Mouse (Mus musculus): ENCODE measurements around the gene Slc16a6.

Slc16a6 gene

GRCm38 (mm10) chr11:109487111-109487510 is 13.7 kb upstream of the Slc16a6 start:
- DNase-seq (ENCODE audit: low spot score), result no peak

DNA sequence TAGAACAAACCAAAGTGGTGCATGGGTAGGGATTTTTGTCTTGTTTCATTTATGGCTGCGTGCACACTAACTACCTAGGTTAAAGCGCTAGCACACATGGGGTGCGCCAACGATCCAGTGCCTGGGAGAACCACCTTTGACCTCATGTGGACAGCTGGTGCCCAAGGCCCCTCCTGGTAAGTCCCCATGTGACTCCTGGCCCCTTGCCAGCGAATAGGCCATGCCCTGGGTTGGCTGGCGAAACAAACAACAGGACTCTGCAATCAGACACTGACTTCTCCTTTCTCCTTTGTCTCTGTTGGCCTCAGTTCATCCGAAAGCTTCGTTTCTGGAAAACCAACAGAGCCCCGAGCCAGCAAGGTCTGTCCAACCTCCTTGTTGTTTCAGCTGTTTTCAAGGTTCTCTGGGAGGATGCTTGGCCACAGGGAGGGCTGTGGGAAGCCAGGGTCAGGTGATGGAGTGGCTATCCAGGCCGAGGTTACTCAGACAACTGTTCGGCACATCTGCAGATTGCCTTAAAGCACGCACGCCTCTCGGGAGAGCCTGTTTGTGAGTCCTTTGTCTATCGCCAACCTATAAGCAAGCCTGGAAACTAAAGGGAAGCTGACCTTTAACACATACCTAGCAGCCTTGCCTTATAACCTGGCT is 12.1 kb upstream of the Slc16a6 start:
- peak; percentile 63 for DNase-seq (ENCODE audit: low spot score)

DNA sequence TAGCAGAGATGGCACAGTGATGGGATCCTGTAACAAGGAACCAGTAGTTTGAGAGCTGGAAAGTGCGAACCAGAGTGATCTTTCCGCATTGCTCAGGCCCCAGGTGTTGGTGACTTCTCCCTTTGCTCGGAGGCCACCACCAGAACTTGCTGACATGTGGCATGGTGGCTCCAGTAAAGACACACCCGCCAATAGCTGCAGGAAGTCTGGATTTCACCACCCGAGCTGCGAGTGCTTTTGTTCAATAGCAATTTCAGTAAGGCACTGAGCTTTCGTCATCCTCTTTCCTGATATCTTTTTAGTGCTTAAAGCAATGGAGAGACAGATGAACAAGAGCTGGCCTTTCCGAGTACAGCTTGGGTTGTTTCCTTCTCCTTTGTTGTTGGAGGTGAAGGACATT is 7.0 kb upstream of the Slc16a6 start:
- DNase-seq (ENCODE audit: low spot score), result no peak

GRCm38 (mm10) chr11:109479575-109480285 is 6.3 kb upstream of the Slc16a6 start:
- no peak for DNase-seq (ENCODE audit: low spot score)

- no peak for DNase-seq (ENCODE audit: low spot score)
Observed at GRCm38 (mm10) chr11:109477606-109478380, 4.4 kb upstream of the Slc16a6 start.

DNA sequence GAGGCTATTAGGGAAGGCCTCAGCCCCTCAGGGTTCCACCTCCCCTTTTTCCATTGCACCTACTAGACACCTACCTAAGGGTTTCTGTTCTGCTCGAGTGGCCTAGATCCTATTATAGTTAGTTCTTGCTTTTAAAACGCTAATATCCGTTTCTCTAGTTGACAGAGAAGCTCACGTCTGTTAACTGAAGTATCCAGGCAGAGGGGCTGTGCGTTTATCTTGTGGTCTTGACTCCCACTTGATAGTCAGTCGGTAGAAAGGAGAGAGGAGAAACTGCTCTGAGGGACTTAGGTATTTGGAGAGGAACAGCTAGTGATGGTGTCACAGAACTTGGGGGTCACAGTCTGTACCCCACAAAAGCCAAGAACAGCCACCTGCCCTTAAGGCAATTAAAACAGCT is 3.3 kb upstream of the Slc16a6 start:
- DNase-seq (ENCODE audit: low spot score), result no peak

GRCm38 (mm10) chr11:109476241-109476640 is 2.8 kb upstream of the Slc16a6 start:
- DNase-seq (ENCODE audit: low spot score), result no peak

- no peak for DNase-seq (ENCODE audit: low spot score)
Observed at GRCm38 (mm10) chr11:109475717-109476116, 2.3 kb upstream of the Slc16a6 start.

DNA sequence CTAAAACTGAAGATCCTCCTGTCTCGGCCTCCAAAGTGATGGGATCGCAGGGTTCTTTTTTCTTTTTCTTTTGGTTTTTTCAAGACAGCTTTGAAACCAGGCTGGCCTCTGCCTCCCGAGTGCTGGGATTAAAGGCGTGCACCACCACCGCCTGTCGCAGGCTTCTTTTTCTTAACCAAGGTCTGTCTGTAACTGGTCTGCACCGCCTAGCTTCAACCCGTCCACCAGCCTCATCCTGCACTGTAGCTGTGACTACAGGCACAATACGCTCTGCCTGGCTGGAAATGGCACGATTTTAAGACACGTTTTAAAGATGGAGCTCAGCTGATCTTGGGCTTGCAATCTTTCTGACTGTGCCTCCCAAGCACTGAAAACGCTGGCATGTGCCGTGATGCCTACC is 1.4 kb upstream of the Slc16a6 start:
- DNase-seq (ENCODE audit: low spot score), result no peak

- DNase-seq (ENCODE audit: low spot score), result no peak
Observed at GRCm38 (mm10) chr11:109474086-109474742, 816 bp upstream of the Slc16a6 start.

- no peak for DNase-seq (ENCODE audit: low spot score)
Observed at GRCm38 (mm10) chr11:109472821-109473170, 602 bp downstream of the Slc16a6 start.

- DNase-seq (ENCODE audit: low spot score), result no peak
Observed at GRCm38 (mm10) chr11:109472171-109472691, 1.2 kb downstream of the Slc16a6 start.

GRCm38 (mm10) chr11:109470921-109471861 is 2.2 kb downstream of the Slc16a6 start:
- no peak for DNase-seq (ENCODE audit: low spot score)

GRCm38 (mm10) chr11:109470170-109470569 is 3.2 kb downstream of the Slc16a6 start:
- DNase-seq (ENCODE audit: low spot score), result no peak

DNA sequence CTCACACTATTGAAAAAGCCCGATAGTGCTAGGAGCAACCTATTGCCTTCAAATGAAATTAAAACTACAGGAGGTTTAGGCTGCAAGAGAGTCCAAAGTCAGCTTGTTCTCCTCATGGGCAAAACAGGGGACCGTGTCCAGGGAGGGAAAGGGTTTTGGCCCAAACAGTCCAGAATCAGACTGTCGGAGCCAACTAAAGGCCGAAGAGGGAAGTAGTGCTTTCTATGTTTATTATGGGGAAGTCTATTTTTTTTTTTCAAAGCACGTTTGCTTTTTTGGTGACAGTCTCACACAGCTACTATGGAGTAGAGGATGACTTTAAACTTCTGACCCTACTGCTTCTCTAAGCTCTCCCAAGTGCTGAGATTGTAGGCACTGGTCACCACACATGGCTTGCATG is 5.3 kb downstream of the Slc16a6 start:
- no peak for DNase-seq (ENCODE audit: low spot score)

DNA sequence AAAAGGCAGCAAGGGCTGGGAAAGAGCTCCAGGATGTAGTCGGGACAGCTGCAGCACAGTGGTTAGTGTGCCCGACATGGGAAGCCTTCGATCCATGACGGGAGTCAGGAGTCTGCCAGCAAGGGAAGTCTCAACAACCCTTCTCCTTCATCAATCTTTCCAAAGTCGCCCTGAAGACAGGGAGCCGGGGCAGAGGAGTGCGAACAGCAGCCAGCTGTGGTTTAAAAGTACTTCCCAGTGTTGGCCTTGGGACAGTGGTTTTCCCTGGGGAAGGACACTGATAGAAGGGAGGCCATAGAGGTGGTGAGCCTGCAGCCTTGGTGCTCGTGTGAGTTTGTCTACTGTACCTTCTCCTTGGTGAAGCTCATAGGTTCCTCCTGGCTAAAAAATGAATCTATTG is 6.4 kb downstream of the Slc16a6 start:
- DNase-seq (ENCODE audit: low spot score), result no peak

DNA sequence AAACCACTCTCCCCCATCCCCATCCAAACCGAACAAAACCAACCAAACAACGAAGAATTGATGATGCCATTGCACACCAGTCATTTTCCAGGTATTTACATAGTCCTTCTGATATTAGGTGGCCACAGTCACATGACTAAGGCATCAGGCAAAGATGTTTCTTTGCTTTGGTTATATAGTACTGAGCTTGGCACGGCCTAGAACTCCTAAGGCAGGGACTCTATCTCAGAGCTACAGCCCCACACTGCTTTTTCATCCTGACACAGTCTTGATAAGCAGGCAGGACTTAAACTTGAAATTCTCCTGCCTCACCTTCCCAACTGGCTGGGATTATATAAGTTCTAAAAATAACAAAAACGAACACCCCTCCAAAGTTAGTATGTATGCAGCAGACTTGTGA is 8.3 kb downstream of the Slc16a6 start:
- DNase-seq (ENCODE audit: low spot score), result no peak

DNA sequence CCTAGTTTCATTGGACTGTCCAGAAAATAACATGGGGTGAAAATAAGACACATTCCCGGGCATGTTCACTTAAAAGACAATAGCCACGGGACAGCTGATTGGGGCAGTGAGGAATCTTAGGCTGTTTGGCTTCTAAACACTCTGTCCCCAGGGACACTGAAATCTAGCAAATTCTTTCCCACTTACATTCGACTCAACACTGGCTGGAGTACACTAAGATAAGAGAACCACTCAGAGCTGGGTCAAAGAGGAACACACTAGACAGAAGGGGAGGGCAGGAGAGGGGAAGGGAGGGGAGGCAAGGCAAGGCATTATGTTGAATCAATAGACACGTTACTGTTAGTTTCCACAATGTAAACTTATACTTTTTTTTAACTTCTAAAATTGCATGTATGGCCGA is 12.8 kb downstream of the Slc16a6 start:
- DNase-seq (ENCODE audit: low spot score), result no peak

DNA sequence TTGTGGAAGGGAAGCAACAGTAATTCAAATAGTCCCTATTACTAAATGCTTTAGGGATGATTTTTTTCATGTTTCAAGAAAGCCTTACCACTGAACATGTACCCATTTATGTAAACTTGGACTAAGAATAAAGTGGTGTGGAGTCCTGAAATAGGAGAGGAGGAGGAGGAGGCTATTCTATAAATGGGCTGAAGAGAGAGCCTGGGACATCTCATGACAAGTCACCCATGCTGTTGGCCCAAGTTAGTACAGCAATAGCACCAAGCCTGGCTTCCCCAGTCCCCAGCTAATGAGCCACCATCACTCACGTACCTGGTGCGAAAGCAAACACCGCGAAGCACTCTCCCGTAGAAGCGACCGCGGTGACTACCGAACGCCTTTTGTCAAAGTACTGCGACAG is 15.2 kb downstream of the Slc16a6 start:
- DNase-seq (ENCODE audit: low spot score), result no peak

GRCm38 (mm10) chr11:109456261-109456660 is 17.1 kb downstream of the Slc16a6 start:
- DNase-seq (ENCODE audit: low spot score), result no peak

GRCm38 (mm10) chr11:109451169-109451568 is 22.2 kb downstream of the Slc16a6 start:
- no peak for DNase-seq (ENCODE audit: low spot score)
